ENCODE assay signal across 9 mouse cellular contexts in genomic region chr6:52675222-52675921, GRCm38 (mm10). TPM values are rescaled to one million over a fixed set of nuclear protein-coding genes. Genes with fewer than 3 reads are reported as not detected.
DNase-seq lines count a peak whose midpoint lies in the region; ATAC-seq and TF ChIP-seq lines count a peak whose summit lies in the region.
"Had no signal": no experiment of that assay in that cellular context is flagged by ENCODE, and none has a peak within 500 bp of the region (broad histone marks: within the 10 kb centered on the region; RNA-seq: fewer than 3 reads in every experiment).

No protein-coding gene starts in this region.

- peak; percentile 13 for DNase-seq in adrenal gland, adult 2 months
- no peak for DNase-seq in adrenal gland, postnatal 4 days (ENCODE audit: low spot score in 2 of 2)
- peak; percentile 51 for DNase-seq in midbrain, postnatal 0 days (ENCODE audit: low spot score)
- peak; percentile 78 for DNase-seq in kidney, adult 9 months
- DNase-seq in spleen, postnatal 4 days (ENCODE audit: low spot score in 2 of 2) = no peak
- no peak for DNase-seq in embryo, embryonic 9.5 days (ENCODE audit: extremely low spot score)

- no peak overlapping the region for H3K4me3 ChIP-seq in midbrain, postnatal 0 days (ENCODE audit: low read depth, low read length)
- no peak overlapping the region for H3K4me3 ChIP-seq in midbrain, embryonic 15.5 days
- H3K4me3 ChIP-seq in stomach, embryonic 16.5 days (replicated peaks; ENCODE audit: low read length) = no peak overlapping the region

- H3K36me3 ChIP-seq in midbrain, postnatal 0 days (ENCODE audit: insufficient read depth, low read length) = no peaks in the 10 kb centered on the region
- no peaks in the 10 kb centered on the region for H3K36me3 ChIP-seq in midbrain, embryonic 15.5 days (replicated peaks)
- no peaks in the 10 kb centered on the region for H3K36me3 ChIP-seq in stomach, embryonic 16.5 days (ENCODE audit: control insufficient read depth, insufficient read depth, low read length)

- WGBS in midbrain, postnatal 0 days = 63% methylated on average over 4 of the region's 4 CpGs
- 69% methylated on average over 4 of the region's 4 CpGs for WGBS in midbrain, embryonic 15.5 days
- WGBS in stomach, embryonic 16.5 days = 53% methylated on average over 4 of the region's 4 CpGs

- no peaks in the 10 kb centered on the region for H3K4me1 ChIP-seq in midbrain, postnatal 0 days (ENCODE audit: insufficient read depth, low read length)
- H3K4me1 ChIP-seq in midbrain, embryonic 15.5 days = no peaks in the 10 kb centered on the region
- peaks cover 8% of the 10 kb centered on the region for H3K4me1 ChIP-seq in stomach, embryonic 16.5 days (ENCODE audit: control insufficient read depth, insufficient read depth, low read length)

- H3K9ac ChIP-seq in midbrain, postnatal 0 days (replicated peaks; ENCODE audit: low read length, poor library complexity, severe bottlenecking) = no peak overlapping the region
- no peak overlapping the region for H3K9ac ChIP-seq in midbrain, embryonic 15.5 days
- no peak overlapping the region for H3K9ac ChIP-seq in stomach, embryonic 16.5 days (ENCODE audit: low read length)

- no peaks in the 10 kb centered on the region for H3K9me3 ChIP-seq in midbrain, postnatal 0 days (ENCODE audit: low read length)
- H3K9me3 ChIP-seq in midbrain, embryonic 15.5 days = no peaks in the 10 kb centered on the region
- no peaks in the 10 kb centered on the region for H3K9me3 ChIP-seq in stomach, embryonic 16.5 days (replicated peaks; ENCODE audit: control insufficient read depth, low read length)

- no peak overlapping the region for H3K4me2 ChIP-seq in midbrain, postnatal 0 days (ENCODE audit: low read depth, low read length, poor library complexity, severe bottlenecking)
- H3K4me2 ChIP-seq in midbrain, embryonic 15.5 days = no peak overlapping the region
- peak overlapping the region; percentile 40; the same call in 1 of the 2 replicates for H3K4me2 ChIP-seq in stomach, embryonic 16.5 days (ENCODE audit: low read depth, low read length)

- ATAC-seq in midbrain, postnatal 0 days (ENCODE audit: low FRiP score) = no peak
- no peak for ATAC-seq in midbrain, embryonic 15.5 days (replicated peaks)
- ATAC-seq in stomach, embryonic 16.5 days (ENCODE audit: insufficient read depth, low FRiP score) = peak; percentile 62
- ATAC-seq: hindbrain, embryonic 16.5 days had no signal

- no peak for TF ChIP-seq CTCF in midbrain, postnatal 0 days (IDR thresholded peaks at IDR 0.05)

- H3K27me3 ChIP-seq in midbrain, postnatal 0 days (ENCODE audit: insufficient read depth, low read length) = no peaks in the 10 kb centered on the region
- no peaks in the 10 kb centered on the region for H3K27me3 ChIP-seq in midbrain, embryonic 15.5 days (replicated peaks)
- no peaks in the 10 kb centered on the region for H3K27me3 ChIP-seq in stomach, embryonic 16.5 days (ENCODE audit: control insufficient read depth, insufficient read depth, low read length)

- H3K27ac ChIP-seq in midbrain, postnatal 0 days (ENCODE audit: low read depth, low read length) = no peak overlapping the region
- H3K27ac ChIP-seq in midbrain, embryonic 15.5 days = no peak overlapping the region
- peak overlapping the region; percentile 84 for H3K27ac ChIP-seq in stomach, embryonic 16.5 days (ENCODE audit: low read length)

RNA-seq across cellular contexts. Expression of gene Hibadh, which starts 35.2 kb away (rescaled TPM):
- 100 to 1,000 TPM; 181 to 188 TPM for total RNA-seq in adrenal gland, adult 2 months (2021)
- 45.4 and 49.8 TPM in 2 replicates for polyA plus RNA-seq in adrenal gland, adult 2 months (2012; rRNA removed)
- 100 to 1,000 TPM; 126 to 128 TPM for total RNA-seq in adrenal gland, postnatal 4 days (2021)
- 27.2 and 39.2 TPM in 2 replicates for total RNA-seq in midbrain, postnatal 0 days (2014; rRNA removed)
- 57.5 and 63.2 TPM in 2 replicates for polyA plus RNA-seq in midbrain, postnatal 0 days (2015; fragmentation: Nextera tagmentation; extraction: Ambion mirVana)
- polyA plus RNA-seq in midbrain, embryonic 15.5 days (2015; fragmentation: Nextera tagmentation; extraction: Ambion mirVana) = 59.0 and 62.9 TPM in 2 replicates
- 112 and 116 TPM in 2 replicates for polyA plus RNA-seq in stomach, embryonic 16.5 days (2015; fragmentation: Nextera tagmentation; extraction: Ambion mirVana)

RNA-seq across cellular contexts. Expression of gene Tax1bp1, which starts 38.2 kb away (rescaled TPM):
- total RNA-seq in adrenal gland, adult 2 months (2021) = 100 to 1,000 TPM; 182 to 219 TPM
- 5.7 and 7.7 TPM in 2 replicates for polyA plus RNA-seq in adrenal gland, adult 2 months (2012; rRNA removed)
- 100 to 1,000 TPM; 139 to 154 TPM for total RNA-seq in adrenal gland, postnatal 4 days (2021)
- total RNA-seq in midbrain, postnatal 0 days (2014; rRNA removed) = 61.4 and 73.8 TPM in 2 replicates
- polyA plus RNA-seq in midbrain, postnatal 0 days (2015; fragmentation: Nextera tagmentation; extraction: Ambion mirVana) = 149 and 160 TPM in 2 replicates
- 144 and 150 TPM in 2 replicates for polyA plus RNA-seq in midbrain, embryonic 15.5 days (2015; fragmentation: Nextera tagmentation; extraction: Ambion mirVana)
- polyA plus RNA-seq in stomach, embryonic 16.5 days (2015; fragmentation: Nextera tagmentation; extraction: Ambion mirVana) = 113 and 121 TPM in 2 replicates

Comparison
In these comparisons a context has a peak if more than half of its experiments do, and no peak if none do; other contexts are left out.
1. DNase-seq: peak in adrenal gland, adult 2 months (single experiment), midbrain, postnatal 0 days (single experiment) and kidney, adult 9 months (single experiment); none in adrenal gland, postnatal 4 days (0 of 2), spleen, postnatal 4 days (0 of 2) and embryo, embryonic 9.5 days (single experiment).
2. RNA of gene Tax1bp1, which starts 38.2 kb away (polyA plus RNA-seq): 149 to 160 TPM in midbrain, postnatal 0 days, 144 to 150 TPM in midbrain, embryonic 15.5 days and 113 to 121 TPM in stomach, embryonic 16.5 days; 5.7 to 7.7 TPM in adrenal gland, adult 2 months; every median in the first group is over 10 times any median in the second.